Mouse (Mus musculus) heart, embryonic 11.5 days (tissue): Measurements from ENCODE around the gene Olfr574. TPM values are rescaled to one million over a fixed set of nuclear protein-coding genes. Genes with fewer than 3 reads are reported as not detected.

Experiments
- polyA plus RNA-seq: library from polyadenylated mRNA; unstranded; fragments of >200 nt; fragmentation: Nextera tagmentation; extraction: Ambion mirVana; gene quantifications from 2 replicates; pipeline ENCODE4 v1.2.1, GENCODE M21; 2014

Olfr574 gene
- polyA plus RNA-seq, 1 experiment from 2014 or later, result not detected

Other genes with a start within 250 kb of the Olfr574 start
- gene Olfr558, start 246.3 kb upstream of the Olfr574 start, polyA plus RNA-seq, result not detected in 2 replicates
- gene Olfr33, start 229.4 kb upstream of the Olfr574 start, polyA plus RNA-seq, result not detected in 2 replicates
- not detected in 2 replicates for gene Olfr559, start 221.0 kb upstream of the Olfr574 start, polyA plus RNA-seq
- gene Olfr560, start 189.1 kb upstream of the Olfr574 start, polyA plus RNA-seq, result not detected in 2 replicates
- gene Olfr78, start 189.0 kb upstream of the Olfr574 start, polyA plus RNA-seq, result 0.10 TPM in 1 of 2 replicates, not detected in the other
- gene Olfr561, start 177.2 kb upstream of the Olfr574 start, polyA plus RNA-seq, result not detected in 2 replicates
- gene Olfr564, start 145.0 kb upstream of the Olfr574 start, polyA plus RNA-seq, result not detected in 2 replicates
- gene Olfr566, start 89.7 kb upstream of the Olfr574 start, polyA plus RNA-seq, result not detected in 2 replicates
- not detected in 2 replicates for gene Olfr568, start 71.3 kb upstream of the Olfr574 start, polyA plus RNA-seq
- not detected in 2 replicates for gene Olfr569, start 57.6 kb upstream of the Olfr574 start, polyA plus RNA-seq
- gene Olfr570, start 53.9 kb upstream of the Olfr574 start, polyA plus RNA-seq, result not detected in 2 replicates
- not detected in 2 replicates for gene Olfr571, start 30.9 kb upstream of the Olfr574 start, polyA plus RNA-seq
- gene Olfr572, start 24.1 kb upstream of the Olfr574 start, polyA plus RNA-seq, result not detected in 2 replicates
- gene Olfr573-ps1, start 5.9 kb upstream of the Olfr574 start, polyA plus RNA-seq, result not detected in 2 replicates
- gene Olfr575, start 10.3 kb downstream of the Olfr574 start, polyA plus RNA-seq, result not detected in 2 replicates
- not detected in 2 replicates for gene Olfr576, start 14.2 kb downstream of the Olfr574 start, polyA plus RNA-seq
- not detected in 2 replicates for gene Olfr577, start 27.5 kb downstream of the Olfr574 start, polyA plus RNA-seq
- not detected in 2 replicates for gene Olfr578, start 40.9 kb downstream of the Olfr574 start, polyA plus RNA-seq
- not detected in 2 replicates for gene Olfr582, start 89.6 kb downstream of the Olfr574 start, polyA plus RNA-seq
- not detected in 2 replicates for gene Olfr583, start 102.8 kb downstream of the Olfr574 start, polyA plus RNA-seq
- not detected in 2 replicates for gene Olfr584, start 133.4 kb downstream of the Olfr574 start, polyA plus RNA-seq
- gene Olfr585, start 149.3 kb downstream of the Olfr574 start, polyA plus RNA-seq, result not detected in 2 replicates
- gene Olfr586, start 177.2 kb downstream of the Olfr574 start, polyA plus RNA-seq, result not detected in 2 replicates
- not detected in 2 replicates for gene Olfr588-ps1, start 192.4 kb downstream of the Olfr574 start, polyA plus RNA-seq
- gene Olfr589, start 207.9 kb downstream of the Olfr574 start, polyA plus RNA-seq, result not detected in 2 replicates
- gene Olfr591, start 229.9 kb downstream of the Olfr574 start, polyA plus RNA-seq, result not detected in 2 replicates
- not detected in 2 replicates for gene Olfr592, start 236.3 kb downstream of the Olfr574 start, polyA plus RNA-seq